Mouse (Mus musculus): ENCODE measurements at regions not wholly inside any gene's neighbourhood (a gene's known extent, or its start where the extent isn't known, plus 50 kb on each side); places are given as distances from the start of the nearest gene placed in this dataset.
"Not testable (repeated sequence)": the region's sequence is repeated elsewhere in the genome, so short reads cannot be mapped to it uniquely, and the experiment has no call there.

DNA sequence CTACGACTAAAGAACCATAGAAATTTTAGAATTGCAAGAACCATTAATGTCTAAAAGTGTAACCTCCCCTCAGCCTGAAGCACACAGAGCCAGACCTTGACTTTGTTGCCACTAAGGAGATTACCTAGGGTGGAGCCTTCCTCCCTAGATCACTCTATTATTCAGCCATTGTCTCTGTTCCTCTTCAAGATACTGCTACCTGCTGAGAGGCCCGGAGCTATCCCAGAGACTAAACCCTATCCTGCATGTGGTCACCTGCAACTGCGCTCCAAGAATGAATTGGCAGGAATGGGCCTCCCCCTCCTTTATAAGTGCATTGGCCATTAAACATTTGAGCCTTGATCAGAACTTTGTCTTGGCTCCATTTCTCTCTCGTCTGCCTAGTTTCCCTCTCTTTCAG lies 286.0 kb upstream of the Adamts5 start:
- not testable (repeated sequence) for H3K4me1 ChIP-seq; H3K9ac ChIP-seq; ATAC-seq (replicated peaks; ENCODE audit: low FRiP score); H3K4me2 ChIP-seq; H3K27ac ChIP-seq; H3K4me3 ChIP-seq (replicated peaks); H3K9me3 ChIP-seq (replicated peaks); H3K36me3 ChIP-seq; H3K27me3 ChIP-seq
- WGBS, result 79% methylated on average over 4 of the region's 4 CpGs

DNA sequence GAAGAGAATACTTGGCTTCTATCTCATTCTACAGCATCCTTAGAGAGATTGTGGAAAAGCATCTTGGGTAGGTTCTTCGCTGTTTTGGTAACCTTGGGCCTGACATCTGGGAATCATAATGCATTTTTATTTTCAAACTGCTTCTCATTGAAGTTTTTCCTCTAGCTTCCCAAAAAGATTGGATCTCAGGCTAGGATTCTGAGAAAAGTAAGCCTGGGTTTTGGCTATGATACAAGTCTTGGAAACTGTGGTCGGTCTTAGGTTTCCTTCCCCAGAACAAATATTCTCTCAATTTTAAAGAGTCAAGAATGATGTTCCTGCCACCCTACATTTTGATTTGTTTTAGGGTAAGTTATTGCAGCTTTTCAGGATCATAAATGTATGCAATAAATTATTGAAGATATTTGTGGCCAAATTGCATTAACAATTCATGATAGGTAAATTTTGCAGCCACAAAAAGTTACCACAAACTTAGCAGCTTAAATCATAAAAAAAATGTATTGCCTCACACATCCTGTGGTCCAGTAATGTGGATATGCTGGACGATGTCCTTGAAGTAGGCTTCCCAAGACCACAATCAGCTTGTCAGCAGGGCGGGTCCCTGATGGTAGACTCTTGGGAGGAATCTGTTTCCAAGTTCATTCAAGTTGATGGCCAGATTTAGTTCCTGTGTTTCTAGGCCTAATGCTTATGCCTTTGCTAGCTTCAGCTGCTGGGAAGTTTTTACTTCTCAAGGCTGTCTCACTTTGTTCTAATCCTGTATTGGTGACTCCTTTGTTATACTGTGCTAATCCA lies 257.6 kb upstream of the Adamts5 start:
- 72% methylated on average over 4 of the region's 4 CpGs for WGBS
- Histone ChIP-seq H3K36me3 (no peaks in the 10 kb centered on the region), H3K4me3 (replicated peaks) (no peak overlapping the region), H3K27me3 (no peaks in the 10 kb centered on the region), H3K27ac (no peak overlapping the region), H3K4me2 (no peak overlapping the region), H3K4me1 (no peaks in the 10 kb centered on the region), H3K9ac (no peak overlapping the region), H3K9me3 (replicated peaks) (no peaks in the 10 kb centered on the region)
- ATAC-seq (replicated peaks; ENCODE audit: low FRiP score), result no peak

DNA sequence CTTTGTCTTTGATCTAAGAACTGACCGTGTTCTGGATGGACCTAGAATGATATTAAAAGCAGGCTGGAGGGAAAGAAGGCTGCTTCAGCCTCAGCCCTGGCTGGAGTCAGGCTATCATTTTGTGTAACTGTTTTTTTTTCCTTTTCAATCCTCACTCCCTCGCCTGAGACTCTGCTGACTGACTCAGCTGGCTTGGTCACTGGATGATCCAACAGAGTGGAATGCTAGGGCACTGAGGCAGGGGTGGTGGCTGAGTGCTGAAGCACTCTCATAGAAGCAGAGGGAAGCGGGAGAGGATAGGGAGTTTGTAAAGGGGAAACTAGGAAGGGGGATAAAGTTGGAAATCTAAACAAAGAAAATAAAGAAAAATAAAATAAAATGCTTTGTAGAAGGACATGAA lies 236.5 kb upstream of the Adamts5 start:
- H3K4me3 ChIP-seq (replicated peaks), result no peak overlapping the region

DNA sequence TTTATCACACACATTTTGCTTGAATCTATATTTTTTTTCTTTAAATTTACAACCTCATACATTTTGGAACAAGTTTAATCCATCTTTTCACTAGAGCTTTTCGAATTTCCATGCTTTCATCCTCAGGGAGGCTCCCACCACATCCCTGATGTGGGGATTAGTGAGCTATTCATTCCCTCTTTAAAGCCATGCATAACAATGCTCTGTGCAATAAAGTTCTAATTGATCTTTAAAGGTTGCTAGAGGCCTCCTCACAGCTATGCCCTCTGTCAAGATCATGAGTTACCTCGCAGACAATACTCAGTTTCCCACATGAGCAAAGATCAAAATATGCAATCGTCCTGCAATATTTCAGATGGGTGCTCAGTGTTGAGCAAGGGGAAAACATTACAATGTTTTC lies 234.5 kb upstream of the Adamts5 start:
- no peak for ATAC-seq (replicated peaks; ENCODE audit: low FRiP score)
- no peaks in the 10 kb centered on the region for H3K36me3 ChIP-seq
- no peak overlapping the region for H3K9ac ChIP-seq
- no peak overlapping the region for H3K4me2 ChIP-seq
- H3K4me1 ChIP-seq, result no peaks in the 10 kb centered on the region
- WGBS, result 31% methylated on average over 3 of the region's 3 CpGs
- H3K4me3 ChIP-seq (replicated peaks), result no peak overlapping the region
- H3K9me3 ChIP-seq (replicated peaks), result no peaks in the 10 kb centered on the region
- no peak overlapping the region for H3K27ac ChIP-seq
- no peaks in the 10 kb centered on the region for H3K27me3 ChIP-seq

More for the DNA sequence above, 236.5 kb upstream of the Adamts5 start:
- Histone ChIP-seq H3K9ac (no peak overlapping the region), H3K27me3 (no peaks in the 10 kb centered on the region), H3K9me3 (replicated peaks) (no peaks in the 10 kb centered on the region), H3K36me3 (no peaks in the 10 kb centered on the region), H3K4me1 (no peaks in the 10 kb centered on the region), H3K27ac (no peak overlapping the region), H3K4me2 (no peak overlapping the region)
- no peak for ATAC-seq (replicated peaks; ENCODE audit: low FRiP score)
- 69% methylated on average over 3 of the region's 3 CpGs for WGBS

DNA sequence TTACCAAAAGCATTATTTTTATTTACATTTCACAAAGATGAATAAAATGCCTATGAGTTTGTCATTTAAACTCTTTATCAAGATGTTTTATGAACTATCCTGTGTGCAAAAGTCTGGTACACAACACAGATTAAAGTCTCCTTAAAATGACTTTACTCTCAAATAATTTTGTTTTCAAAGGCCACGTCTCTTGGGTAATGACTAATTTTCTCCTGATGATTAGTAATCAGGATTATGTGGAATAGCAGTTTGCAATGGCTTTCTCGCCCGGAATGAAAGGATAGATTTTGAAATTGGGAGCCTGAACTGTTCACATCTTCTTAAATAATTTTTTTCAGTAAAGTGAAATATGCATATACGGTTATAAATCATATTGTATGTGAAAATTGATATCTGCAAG lies 225.8 kb upstream of the Adamts5 start:
- no peaks in the 10 kb centered on the region for H3K27me3 ChIP-seq

DNA sequence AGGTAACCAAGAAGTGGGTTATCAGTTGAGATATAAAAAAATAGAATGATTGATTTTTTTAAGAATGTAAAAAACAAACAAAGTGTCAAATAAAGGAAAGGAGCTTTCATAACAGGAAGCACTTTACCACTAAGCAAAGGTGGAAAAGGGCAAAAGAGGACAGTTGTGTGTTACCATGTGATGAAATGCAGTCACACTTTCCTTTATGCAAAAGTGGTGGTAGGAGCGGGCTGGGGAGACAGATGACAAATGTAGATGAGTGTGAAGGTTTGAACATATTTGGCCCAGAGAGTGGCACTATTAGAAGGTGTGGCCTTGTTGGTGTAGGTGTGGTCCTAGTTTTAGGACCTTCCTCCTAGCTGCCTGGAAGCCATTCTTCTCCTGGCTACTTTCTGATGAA lies 222.6 kb upstream of the Adamts5 start:
- WGBS, result 97% methylated on average over 1 of the region's 1 CpGs
- no peak for ATAC-seq (replicated peaks; ENCODE audit: low FRiP score)

More for the DNA sequence above, 225.8 kb upstream of the Adamts5 start:
- H3K9me3 ChIP-seq (replicated peaks), result no peaks in the 10 kb centered on the region
- no peak overlapping the region for H3K4me2 ChIP-seq
- no peak overlapping the region for H3K9ac ChIP-seq
- no peaks in the 10 kb centered on the region for H3K4me1 ChIP-seq
- ATAC-seq (replicated peaks; ENCODE audit: low FRiP score), result no peak
- H3K36me3 ChIP-seq, result no peaks in the 10 kb centered on the region
- no peak overlapping the region for H3K4me3 ChIP-seq (replicated peaks)
- no peak overlapping the region for H3K27ac ChIP-seq
- 89% methylated on average over 4 of the region's 4 CpGs for WGBS

DNA sequence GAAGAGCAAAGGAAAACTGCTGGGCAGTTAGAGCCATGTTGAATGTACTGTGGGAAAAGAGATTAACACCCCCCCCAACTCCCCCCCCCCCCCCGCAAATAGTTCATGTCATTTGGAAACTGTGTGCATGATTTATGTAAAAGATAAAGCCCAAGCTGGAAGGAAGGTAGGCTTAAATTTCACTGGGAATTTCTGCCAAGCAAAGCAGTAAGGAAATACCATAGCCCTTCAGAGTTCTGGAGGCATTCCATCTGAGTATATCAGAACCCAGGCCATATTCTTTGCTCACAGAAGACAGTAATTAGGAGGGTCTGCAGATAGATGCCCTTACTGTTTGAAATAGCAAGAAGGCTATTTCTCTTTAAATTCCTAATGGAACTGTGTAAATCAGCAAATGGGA lies 221.3 kb upstream of the Adamts5 start:
- no peak for ATAC-seq (replicated peaks; ENCODE audit: low FRiP score)
- Histone ChIP-seq H3K27ac (0 out of 2 replicates have a peak overlapping the region, but pooled peaks have one; percentile 22), H3K4me2 (no peak overlapping the region), H3K9me3 (replicated peaks) (no peaks in the 10 kb centered on the region), H3K4me3 (replicated peaks) (no peak overlapping the region), H3K9ac (no peak overlapping the region), H3K27me3 (no peaks in the 10 kb centered on the region), H3K36me3 (no peaks in the 10 kb centered on the region), H3K4me1 (no peaks in the 10 kb centered on the region)
- 45% methylated on average over 1 of the region's 1 CpGs for WGBS

More for the DNA sequence above, 222.6 kb upstream of the Adamts5 start:
- Histone ChIP-seq H3K9ac (no peak overlapping the region), H3K27me3 (no peaks in the 10 kb centered on the region), H3K36me3 (no peaks in the 10 kb centered on the region), H3K4me2 (no peak overlapping the region), H3K27ac (0 out of 2 replicates have a peak overlapping the region, but pooled peaks have one; percentile 42), H3K4me1 (no peaks in the 10 kb centered on the region), H3K9me3 (replicated peaks) (no peaks in the 10 kb centered on the region), H3K4me3 (replicated peaks) (no peak overlapping the region)

DNA sequence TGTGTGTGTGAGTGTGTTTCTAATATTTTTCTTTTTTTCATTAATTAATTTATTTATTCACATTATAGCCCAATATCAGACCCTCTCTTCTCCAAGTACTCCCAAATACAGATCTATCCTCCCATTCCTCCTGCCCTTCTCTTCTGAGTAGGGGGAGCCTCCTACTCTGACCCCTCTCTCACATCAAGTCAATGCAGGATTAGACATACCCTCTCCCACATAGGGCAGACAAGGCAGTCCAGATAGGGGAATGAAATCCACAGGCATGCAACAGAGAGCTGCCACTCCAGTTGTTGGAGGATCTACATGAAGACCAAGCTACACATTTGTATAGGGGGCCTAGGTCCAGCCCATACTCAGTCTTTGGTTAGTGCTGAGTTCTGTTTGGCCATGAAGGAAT lies 216.3 kb upstream of the Adamts5 start:
- H3K36me3 ChIP-seq, result no peaks in the 10 kb centered on the region
- no peak overlapping the region for H3K9ac ChIP-seq
- H3K9me3 ChIP-seq (replicated peaks), result no peaks in the 10 kb centered on the region
- no peaks in the 10 kb centered on the region for H3K4me1 ChIP-seq
- no peak overlapping the region for H3K4me2 ChIP-seq
- no peak overlapping the region for H3K27ac ChIP-seq
- H3K27me3 ChIP-seq, result no peaks in the 10 kb centered on the region
- ATAC-seq (replicated peaks; ENCODE audit: low FRiP score), result no peak
- no peak overlapping the region for H3K4me3 ChIP-seq (replicated peaks)

DNA sequence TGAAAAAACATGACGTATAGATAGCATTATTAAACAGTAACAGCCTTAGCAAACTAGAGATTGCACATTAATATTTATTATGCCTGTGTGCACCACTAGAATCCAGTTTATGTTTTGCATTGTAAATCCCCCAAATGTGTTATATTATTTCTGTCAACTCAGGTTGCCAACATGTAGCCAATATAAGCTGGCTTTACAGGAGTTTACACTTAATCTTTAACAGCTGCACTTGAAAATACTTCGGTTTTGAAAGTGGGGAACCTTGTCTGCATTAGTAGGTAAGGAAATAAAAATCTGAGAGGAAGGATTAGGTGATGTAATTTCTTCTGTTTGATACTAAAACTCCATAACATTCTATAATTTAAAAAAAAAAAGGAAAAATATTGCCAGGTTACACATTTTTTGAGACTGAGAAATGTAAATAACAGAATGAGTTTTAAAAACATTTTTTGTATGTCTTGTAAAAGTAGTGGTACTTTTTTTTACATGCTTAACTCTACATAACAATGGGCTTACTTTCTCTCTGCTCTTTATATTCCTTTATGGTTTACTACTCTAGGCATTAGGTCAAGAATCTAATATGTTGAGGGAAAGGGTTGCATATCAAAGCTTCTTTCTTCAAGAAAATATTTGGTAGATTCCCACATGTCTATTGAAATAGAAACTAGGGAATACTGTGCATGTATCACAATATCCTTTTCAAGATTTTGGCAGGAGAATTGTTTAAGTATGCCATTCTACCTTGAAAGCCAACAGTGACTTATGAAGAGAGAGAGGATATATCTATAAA lies 214.2 kb upstream of the Adamts5 start:
- Histone ChIP-seq H3K27ac (no peak overlapping the region), H3K36me3 (no peaks in the 10 kb centered on the region), H3K4me2 (no peak overlapping the region), H3K4me3 (replicated peaks) (no peak overlapping the region), H3K4me1 (no peaks in the 10 kb centered on the region), H3K9me3 (replicated peaks) (no peaks in the 10 kb centered on the region), H3K27me3 (no peaks in the 10 kb centered on the region), H3K9ac (no peak overlapping the region)
- 69% methylated on average over 2 of the region's 2 CpGs for WGBS
- ATAC-seq (replicated peaks; ENCODE audit: low FRiP score), result no peak

DNA sequence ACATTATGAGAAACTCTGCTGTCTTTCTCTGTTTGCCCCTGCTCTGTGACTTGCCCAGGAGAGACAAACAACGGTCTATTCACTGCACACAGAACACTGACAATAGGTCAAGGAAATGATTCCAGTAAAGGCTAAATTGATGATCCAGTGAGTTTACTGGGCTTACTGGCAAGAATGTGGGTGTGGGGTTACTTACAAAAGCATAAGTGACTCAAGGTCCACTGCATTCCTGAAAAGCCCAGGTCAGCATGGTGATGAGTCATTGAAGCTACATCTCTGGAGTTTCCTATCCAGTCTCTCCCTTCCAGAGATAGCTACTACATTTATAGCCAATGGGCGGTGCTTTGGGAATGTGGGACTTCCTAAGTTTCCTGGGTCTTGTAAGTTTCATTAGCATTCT lies 192.8 kb upstream of the Adamts5 start:
- WGBS, result 82% methylated on average over 2 of the region's 2 CpGs
- Histone ChIP-seq H3K4me2 (no peak overlapping the region), H3K4me3 (replicated peaks) (no peak overlapping the region), H3K4me1 (no peaks in the 10 kb centered on the region), H3K9ac (no peak overlapping the region), H3K27ac (no peak overlapping the region), H3K36me3 (no peaks in the 10 kb centered on the region), H3K27me3 (no peaks in the 10 kb centered on the region), H3K9me3 (replicated peaks) (0 out of 2 replicates have a peak, but pooled peaks cover 5% of the 10 kb centered on the region)
- ATAC-seq (replicated peaks; ENCODE audit: low FRiP score), result no peak

DNA sequence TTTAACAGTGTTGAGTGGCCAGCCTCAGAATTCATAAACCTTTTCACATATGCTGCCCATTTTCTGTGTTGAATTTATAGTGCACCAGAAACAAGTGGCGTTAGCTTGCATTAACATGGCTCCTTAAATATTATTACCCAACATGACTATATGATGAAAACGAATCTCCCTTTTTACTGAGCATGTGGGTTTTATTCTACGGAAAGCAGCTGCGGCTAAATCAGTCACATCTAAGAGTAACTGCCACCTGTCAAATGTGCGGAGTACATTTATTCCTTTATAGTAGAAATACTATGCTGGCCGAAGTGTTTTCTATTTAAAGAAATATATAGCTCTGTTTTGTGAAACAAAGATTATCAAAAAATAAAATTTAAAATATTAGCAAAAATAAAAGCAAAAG lies 188.5 kb upstream of the Adamts5 start:
- WGBS, result 88% methylated on average over 6 of the region's 6 CpGs
- Histone ChIP-seq H3K4me2 (no peak overlapping the region), H3K9ac (no peak overlapping the region), H3K36me3 (no peaks in the 10 kb centered on the region), H3K9me3 (replicated peaks) (no peaks in the 10 kb centered on the region), H3K27ac (no peak overlapping the region), H3K4me3 (replicated peaks) (no peak overlapping the region), H3K27me3 (no peaks in the 10 kb centered on the region), H3K4me1 (no peaks in the 10 kb centered on the region)
- ATAC-seq (replicated peaks; ENCODE audit: low FRiP score), result no peak

DNA sequence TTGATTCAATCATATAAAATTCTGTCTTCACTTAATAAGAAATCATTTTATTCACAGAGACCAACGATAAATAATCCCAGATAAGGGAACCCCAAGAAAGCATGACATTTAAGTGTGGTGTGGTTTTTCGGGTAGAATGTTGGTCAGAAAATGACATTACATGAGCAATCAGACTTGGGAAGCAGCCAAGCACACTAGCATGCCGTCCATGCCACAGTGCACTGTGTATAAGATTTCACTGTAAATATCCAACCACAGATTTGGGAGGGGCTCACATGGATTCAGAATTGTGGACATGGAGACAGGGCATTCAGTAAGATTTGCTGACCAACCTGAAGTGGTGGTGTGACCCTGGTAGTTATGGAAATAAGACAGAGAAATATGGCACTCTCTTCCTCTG lies 185.8 kb upstream of the Adamts5 start:
- Histone ChIP-seq H3K4me1 (no peaks in the 10 kb centered on the region), H3K27ac (no peak overlapping the region), H3K9ac (no peak overlapping the region), H3K27me3 (no peaks in the 10 kb centered on the region), H3K4me2 (no peak overlapping the region), H3K4me3 (replicated peaks) (no peak overlapping the region), H3K36me3 (no peaks in the 10 kb centered on the region), H3K9me3 (replicated peaks) (no peaks in the 10 kb centered on the region)
- no peak for ATAC-seq (replicated peaks; ENCODE audit: low FRiP score)
- WGBS, result 74% methylated on average over 3 of the region's 3 CpGs

Data from kidney, embryonic 15.5 days (tissue).